Mouse (Mus musculus): ENCODE results near the gene Fam163b. TPM values are rescaled to one million over a fixed set of nuclear protein-coding genes. Genes with fewer than 3 reads are reported as not detected.
A peak's percentile ranks its signal among the peaks of the same experiment; 100 is the strongest.

Fam163b gene
- total RNA-seq (2021), result 100 to 1,000 TPM; 107 to 130 TPM

GRCm38 (mm10) chr2:27141950-27142693 is at the start of gene Fam163b:
Gene Fam163b (minus strand): TSS chr2:27142491.
- peak in 1 of 2 experiments; percentile 48 for DNase-seq

GRCm38 (mm10) chr2:27189994-27190393 is 47.7 kb upstream of the Fam163b start:
- no peak for DNase-seq

- no peak for DNase-seq
These were observed 45.2 kb upstream of the Fam163b start for GRCm38 (mm10) chr2:27187531-27187930.

- no peak for DNase-seq
These were observed 41.4 kb upstream of the Fam163b start for GRCm38 (mm10) chr2:27183734-27184133.

GRCm38 (mm10) chr2:27181907-27182306 is 39.6 kb upstream of the Fam163b start:
- DNase-seq, result no peak

GRCm38 (mm10) chr2:27179101-27179500 is 36.8 kb upstream of the Fam163b start:
- DNase-seq, result no peak

- no peak for DNase-seq
These were observed 33.5 kb upstream of the Fam163b start for GRCm38 (mm10) chr2:27175696-27176267.

- DNase-seq, result no peak
These were observed 32.0 kb upstream of the Fam163b start for GRCm38 (mm10) chr2:27174242-27174641.

- no peak for DNase-seq
These were observed 24.7 kb upstream of the Fam163b start for GRCm38 (mm10) chr2:27166999-27167398.

- peak; percentile 45 to 46 for DNase-seq
These were observed 23.8 kb upstream of the Fam163b start for GRCm38 (mm10) chr2:27166074-27166473.

GRCm38 (mm10) chr2:27164796-27165590 is 22.7 kb upstream of the Fam163b start, which contains the start of gene Dbh:
Gene Dbh (plus strand): TSS chr2:27165233.
- DNase-seq, result peak; percentile 65 to 79

- DNase-seq, result peak in 1 of 2 experiments; percentile 36
These were observed 21.6 kb upstream of the Fam163b start for GRCm38 (mm10) chr2:27163851-27164250.

GRCm38 (mm10) chr2:27162656-27163055 is 20.4 kb upstream of the Fam163b start:
- DNase-seq, result no peak

- no peak for DNase-seq
These were observed 19.2 kb upstream of the Fam163b start for GRCm38 (mm10) chr2:27161526-27161925.

GRCm38 (mm10) chr2:27156596-27156995 is 14.3 kb upstream of the Fam163b start:
- no peak for DNase-seq

GRCm38 (mm10) chr2:27154466-27155185 is 12.3 kb upstream of the Fam163b start:
- DNase-seq, result no peak

- no peak for DNase-seq
These were observed 7.2 kb upstream of the Fam163b start for GRCm38 (mm10) chr2:27149457-27149856.

GRCm38 (mm10) chr2:27146840-27147239 is 4.5 kb upstream of the Fam163b start:
- DNase-seq, result no peak

GRCm38 (mm10) chr2:27144957-27145356 is 2.7 kb upstream of the Fam163b start:
- no peak for DNase-seq

- no peak for DNase-seq
These were observed 3.9 kb downstream of the Fam163b start for GRCm38 (mm10) chr2:27138356-27138755.

- DNase-seq, result no peak
These were observed 5.5 kb downstream of the Fam163b start for GRCm38 (mm10) chr2:27136789-27137188.

- DNase-seq, result no peak
These were observed 6.0 kb downstream of the Fam163b start for GRCm38 (mm10) chr2:27136336-27136735.

- DNase-seq, result no peak
These were observed 6.4 kb downstream of the Fam163b start for GRCm38 (mm10) chr2:27135935-27136334.

All from layer of hippocampus, postnatal 36 days (tissue).